ENCODE assay signal across 21 mouse cellular contexts in the genomic region with DNA sequence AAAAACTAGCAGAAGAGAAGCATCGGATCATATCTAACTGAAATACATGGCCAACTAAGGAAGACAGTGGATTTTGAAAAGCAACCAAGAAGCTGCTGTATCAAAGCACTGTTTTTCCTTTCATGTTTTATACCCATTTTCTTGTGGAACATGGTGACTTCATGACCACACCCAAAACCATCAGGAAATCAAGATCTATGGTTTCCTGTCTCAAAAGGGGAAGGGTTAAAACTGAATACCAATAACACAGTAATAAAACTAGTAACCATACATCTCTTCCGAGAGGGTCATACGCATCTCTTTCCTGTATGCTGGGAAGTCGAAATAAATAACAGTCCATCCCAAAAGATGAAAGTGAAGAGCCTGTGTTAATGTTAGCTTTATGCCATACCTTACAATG.
DNase-seq lines count a peak whose midpoint lies in the region; ATAC-seq lines count a peak whose summit lies in the region.
"Had no signal": no experiment of that assay in that cellular context is flagged by ENCODE, and none has a peak within 500 bp of the region (broad histone marks: within the 10 kb centered on the region; RNA-seq: fewer than 3 reads in every experiment).

No protein-coding gene starts in this region.

- no peak overlapping the region for H3K27ac ChIP-seq in hindbrain, embryonic 10.5 days
- H3K27ac ChIP-seq: embryonic facial prominence, embryonic 10.5 days; forebrain, embryonic 13.5 days; gastrocnemius, adult 2 months; heart, embryonic 15.5 days; hindbrain, embryonic 14.5 days had no signal

- H3K9me3 ChIP-seq in hindbrain, embryonic 10.5 days, result no peaks in the 10 kb centered on the region
- H3K9me3 ChIP-seq: embryonic facial prominence, embryonic 10.5 days; G1E; heart, embryonic 15.5 days had no signal

- peak; percentile 30 for DNase-seq in heart, adult 11 months
- no peak for DNase-seq in heart, adult 8-10 months (ENCODE audit: low spot score)
- DNase-seq in hindbrain, embryonic 10.5 days (ENCODE audit: low spot score), result no peak
- no peak for DNase-seq in cerebellum, postnatal 36 days
- no peak for DNase-seq in right cerebral cortex, postnatal 25 days
- DNase-seq: adrenal gland, adult 2 months; adrenal gland, postnatal 25 days; cerebellum, adult 18-20 months; cerebellum, adult 9-11 months; gastrocnemius, adult 2 months; gastrocnemius, postnatal 36 days; heart, adult 18-20 months; heart, postnatal 14 days had no signal

- no peaks in the 10 kb centered on the region for H3K4me1 ChIP-seq in hindbrain, embryonic 10.5 days (replicated peaks)
- H3K4me1 ChIP-seq: embryonic facial prominence, embryonic 10.5 days; forebrain, embryonic 13.5 days; heart, embryonic 15.5 days had no signal

- H3K27me3 ChIP-seq in hindbrain, embryonic 10.5 days (ENCODE audit: insufficient read depth, poor library complexity, severe bottlenecking), result no peaks in the 10 kb centered on the region
- H3K27me3 ChIP-seq: forebrain, embryonic 13.5 days; heart, embryonic 15.5 days; Patski had no signal

- H3K4me3 ChIP-seq in hindbrain, embryonic 10.5 days, result no peak overlapping the region
- H3K4me3 ChIP-seq: embryonic facial prominence, embryonic 10.5 days; forebrain, embryonic 13.5 days; gastrocnemius, adult 2 months; heart, embryonic 15.5 days had no signal

- H3K36me3 ChIP-seq in hindbrain, embryonic 10.5 days, result no peaks in the 10 kb centered on the region; the same call in 1 of the 2 replicates
- H3K36me3 ChIP-seq: embryonic facial prominence, embryonic 10.5 days; G1E; heart, embryonic 15.5 days had no signal

- 92% methylated on average over 4 of the region's 4 CpGs for WGBS in hindbrain, embryonic 10.5 days

- peak; percentile 77 for ATAC-seq in activated CD4-positive, CD25-positive, alpha-beta regulatory T cell, adult 4 months
- ATAC-seq in megakaryocyte progenitor cell, adult 5-6 weeks (replicated peaks; ENCODE audit: poor library complexity), result 0 out of 2 replicates have a peak, but pooled peaks have one; percentile 5
- ATAC-seq: forebrain, embryonic 13.5 days; Patski had no signal
